Mouse (Mus musculus) left cerebral cortex, adult 18-20 months (tissue): Measurements from ENCODE around the gene Insig2. TPM values are rescaled to one million over a fixed set of nuclear protein-coding genes. Genes with fewer than 3 reads are reported as not detected.

ENCODE experiments used
- total RNA-seq, 2 experiments: library from RNA; stranded (reverse); gene quantifications; 2 replicates each; pipeline ENCODE4 v1.2.3; 2021

Gene Insig2
- total RNA-seq, 2 experiments from 2014 or later, result 58.3 to 68.1 TPM

Other genes with a start within 250 kb of the Insig2 start
- gene Ccdc93, start 98.5 kb upstream of the Insig2 start, total RNA-seq, result 10 to 100 TPM; 23.6 to 27.2 TPM
- gene Htr5b, start 195.9 kb upstream of the Insig2 start, total RNA-seq, result 1 to 10 TPM; 1.6 to 3.3 TPM
- gene Ddx18, start 235.4 kb upstream of the Insig2 start, total RNA-seq, result 10 to 100 TPM; 27.2 to 30.1 TPM